Mouse (Mus musculus) embryonic fibroblast, embryonic 13.5 days (primary cell): ENCODE data around the gene Dock9.

Experiments
- CTCF ChIP-seq: IDR thresholded peaks from 2 replicates; pipeline ENCODE4 v1.5.1; 2011; ENCODE audit warnings: mild to moderate bottlenecking, control low read depth, low read length, moderate library complexity, borderline replicate concordance; ENCODE audit not compliant: insufficient read depth
- POLR2A ChIP-seq: IDR thresholded peaks from 2 replicates; pipeline ENCODE4 v1.6.1; 2011; ENCODE audit warnings: low read depth, mild to moderate bottlenecking, control low read depth, low read length, moderate library complexity

- TF ChIP-seq CTCF: no peak
- TF ChIP-seq POLR2A: no peak
These were observed 151.0 kb downstream of the Dock9 start for GRCm38 (mm10) chr14:121646617-121647016.
